Mouse (Mus musculus): ENCODE data around the gene Glo1.
"Not testable (repeated sequence)": the region's sequence is repeated elsewhere in the genome, so short reads cannot be mapped to it uniquely, and the experiment has no call there.

The Glo1 gene

DNA sequence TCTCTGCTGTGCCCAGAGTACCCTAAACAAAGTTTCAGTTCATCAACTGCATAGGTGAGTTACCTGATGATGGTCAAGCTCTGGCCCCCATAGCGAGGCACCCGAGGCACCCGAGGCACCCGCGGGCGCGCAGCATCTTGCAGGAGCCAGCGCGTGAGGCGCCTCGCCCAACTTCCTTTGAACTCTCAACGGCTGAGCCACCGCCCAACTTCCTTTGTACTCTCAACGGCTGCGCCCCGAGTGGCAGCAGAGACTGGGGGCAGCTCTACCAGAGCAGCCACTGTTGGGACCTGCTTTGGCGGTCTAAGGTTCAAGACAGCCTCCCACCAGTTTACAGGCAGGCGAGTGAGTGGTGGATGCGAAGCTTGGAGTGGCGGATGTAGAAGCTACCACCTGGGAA lies at the start of gene Glo1:
Gene Glo1, minus strand, starts transcription at position 153 of the 400 bp plus-strand sequence.
- DNase-seq (ENCODE audit: low read depth, low spot score), result not testable (repeated sequence)

DNA sequence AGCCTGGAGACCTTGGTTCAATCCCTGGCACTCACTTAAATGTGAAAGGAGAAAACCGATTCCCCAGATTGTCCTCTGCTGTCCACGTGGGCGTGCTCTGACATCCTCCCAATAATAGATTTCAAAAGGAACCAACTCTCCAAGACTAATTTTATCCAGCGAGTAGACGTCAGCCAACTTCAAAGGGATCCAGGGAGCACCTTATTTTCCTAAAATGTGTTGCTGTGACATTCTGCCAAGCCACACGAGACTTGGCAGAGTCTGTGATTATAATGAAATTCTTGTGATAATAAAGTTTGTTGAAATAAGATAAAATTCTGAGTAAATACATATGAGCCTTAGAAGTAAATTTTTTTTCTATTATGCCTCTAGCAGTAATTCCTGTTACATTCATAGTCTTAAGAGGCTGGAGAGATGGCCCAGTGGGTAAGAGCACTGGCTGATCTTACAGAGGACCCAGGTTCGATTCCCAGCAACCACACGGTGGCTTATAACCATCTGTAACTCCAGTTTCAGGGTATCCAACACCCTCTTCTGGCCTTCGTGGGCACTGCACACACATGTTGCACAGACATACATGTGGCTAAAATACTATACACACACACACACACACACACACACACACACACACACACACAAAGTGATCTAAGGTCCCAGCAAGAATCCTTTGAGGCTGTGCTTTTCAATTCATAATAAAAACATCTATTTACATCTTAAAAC lies 48.5 kb upstream of the Glo1 start:
- no peak for DNase-seq (ENCODE audit: low read depth, low spot score)

DNA sequence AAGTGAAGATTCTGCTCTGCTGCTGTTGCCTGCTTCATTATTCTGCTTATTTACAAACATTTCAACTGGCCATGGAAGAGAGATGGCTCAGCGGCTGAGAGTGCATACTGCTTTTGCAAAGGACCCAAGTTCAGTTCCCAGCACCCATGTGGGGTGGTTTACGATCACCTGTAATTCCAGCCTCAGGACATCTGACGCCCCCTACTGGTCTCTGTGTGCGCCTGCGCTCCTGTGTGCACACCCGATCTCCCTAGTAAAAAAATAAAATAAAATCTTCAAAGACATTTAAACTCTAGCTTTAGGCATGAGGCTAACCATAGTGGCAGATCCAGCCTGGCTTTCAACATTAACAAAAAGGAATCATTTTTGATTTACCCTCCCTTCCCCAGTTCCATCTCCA lies 46.4 kb upstream of the Glo1 start:
- no peak for DNase-seq (ENCODE audit: low read depth, low spot score)

DNA sequence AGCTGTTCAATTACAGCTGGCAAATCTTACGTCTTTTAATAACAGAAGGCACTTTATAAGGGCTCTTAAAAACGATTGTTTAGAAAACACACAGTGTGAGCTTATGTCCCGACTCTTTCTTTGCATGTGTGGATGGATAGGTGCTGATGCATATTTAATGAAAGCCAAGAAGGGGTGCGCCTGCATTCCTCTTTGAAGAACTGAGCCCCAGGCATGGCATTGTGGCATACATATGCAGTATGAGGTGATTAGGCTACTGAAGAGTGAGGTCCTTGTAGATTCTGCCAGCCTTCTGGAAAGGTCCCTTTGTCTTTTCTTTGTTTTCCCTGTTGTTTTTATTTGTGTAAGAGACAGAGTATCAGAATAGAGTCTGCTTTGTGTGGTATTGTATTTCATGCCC lies 45.9 kb upstream of the Glo1 start:
- no peak for DNase-seq (ENCODE audit: low read depth, low spot score)

DNA sequence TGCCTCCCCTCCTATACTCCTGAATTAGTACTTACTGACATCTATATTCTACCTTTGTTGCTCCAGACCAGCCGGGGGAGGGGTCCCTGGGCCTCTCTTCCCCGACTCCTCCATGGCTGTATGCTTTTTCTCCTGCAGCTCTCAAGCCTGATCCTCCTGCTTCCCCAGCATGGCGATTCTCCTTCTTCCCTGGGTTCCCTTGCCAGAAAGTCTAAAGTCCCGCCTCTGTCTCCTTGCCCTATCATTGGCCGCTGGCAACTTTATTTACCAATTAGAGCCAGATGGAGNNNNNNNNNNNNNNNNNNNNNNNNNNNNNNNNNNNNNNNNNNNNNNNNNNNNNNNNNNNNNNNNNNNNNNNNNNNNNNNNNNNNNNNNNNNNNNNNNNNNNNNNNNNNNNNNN lies 38.2 kb upstream of the Glo1 start:
- DNase-seq (ENCODE audit: low read depth, low spot score), result no peak

DNA sequence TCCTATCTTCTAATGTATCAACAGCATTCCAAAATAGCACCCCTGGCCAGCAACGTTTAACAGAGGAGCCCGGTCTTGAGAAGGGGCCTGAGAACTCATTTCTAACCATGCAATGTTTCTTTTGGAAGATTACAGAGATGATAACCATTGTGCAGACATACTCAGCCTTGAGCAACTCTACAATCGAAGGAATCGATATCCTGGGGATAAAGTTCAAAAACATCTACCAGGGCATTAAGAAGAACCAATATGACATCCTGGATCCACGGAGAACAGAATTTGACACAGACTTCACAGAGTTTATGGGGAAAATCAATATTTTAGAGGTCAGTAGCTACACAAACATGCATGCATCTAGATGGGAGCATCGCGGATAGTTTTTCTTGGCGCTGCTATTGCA lies 36.5 kb upstream of the Glo1 start:
- DNase-seq (ENCODE audit: low read depth, low spot score), result no peak

DNA sequence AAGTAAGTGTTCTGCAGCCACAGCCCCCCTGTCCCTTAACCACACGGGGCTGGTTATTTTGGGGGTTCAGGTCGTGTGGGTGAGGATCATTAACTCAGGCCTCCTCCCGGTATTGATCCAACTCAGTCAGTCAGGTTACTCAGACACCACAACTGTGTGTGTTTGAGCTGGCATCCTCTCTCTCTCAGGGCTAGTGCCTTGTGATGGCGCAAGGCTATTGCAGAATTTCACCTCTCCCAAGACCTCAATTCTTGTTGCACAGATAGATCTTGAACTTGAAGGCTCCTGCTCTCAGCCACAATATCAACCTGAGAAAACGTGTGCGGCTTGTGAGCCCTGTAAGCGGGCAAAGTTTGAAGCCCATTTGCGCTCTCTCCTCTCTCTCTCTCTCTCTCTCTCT lies 35.5 kb upstream of the Glo1 start:
- no peak for DNase-seq (ENCODE audit: low read depth, low spot score)

DNA sequence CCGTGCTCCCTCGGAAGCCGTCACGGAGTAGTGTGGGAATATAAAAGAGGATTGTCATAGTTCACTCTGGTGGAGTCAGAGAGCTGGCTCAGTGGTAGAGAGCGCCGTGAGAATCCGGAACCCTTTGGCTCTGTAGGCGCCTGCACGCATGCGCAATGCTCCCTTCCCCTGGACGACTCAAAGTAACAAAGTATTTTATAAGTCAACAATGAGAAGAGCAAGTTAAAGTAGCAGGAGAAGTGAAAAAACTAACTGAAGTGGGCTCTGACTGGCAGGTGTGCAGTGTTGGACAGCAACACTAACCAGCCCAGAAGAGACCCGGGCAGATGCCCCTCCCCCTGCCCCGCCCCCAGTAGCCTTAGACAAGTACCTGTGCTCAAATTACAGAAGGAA lies 31.5 kb upstream of the Glo1 start:
- no peak for DNase-seq (ENCODE audit: low read depth, low spot score)

DNA sequence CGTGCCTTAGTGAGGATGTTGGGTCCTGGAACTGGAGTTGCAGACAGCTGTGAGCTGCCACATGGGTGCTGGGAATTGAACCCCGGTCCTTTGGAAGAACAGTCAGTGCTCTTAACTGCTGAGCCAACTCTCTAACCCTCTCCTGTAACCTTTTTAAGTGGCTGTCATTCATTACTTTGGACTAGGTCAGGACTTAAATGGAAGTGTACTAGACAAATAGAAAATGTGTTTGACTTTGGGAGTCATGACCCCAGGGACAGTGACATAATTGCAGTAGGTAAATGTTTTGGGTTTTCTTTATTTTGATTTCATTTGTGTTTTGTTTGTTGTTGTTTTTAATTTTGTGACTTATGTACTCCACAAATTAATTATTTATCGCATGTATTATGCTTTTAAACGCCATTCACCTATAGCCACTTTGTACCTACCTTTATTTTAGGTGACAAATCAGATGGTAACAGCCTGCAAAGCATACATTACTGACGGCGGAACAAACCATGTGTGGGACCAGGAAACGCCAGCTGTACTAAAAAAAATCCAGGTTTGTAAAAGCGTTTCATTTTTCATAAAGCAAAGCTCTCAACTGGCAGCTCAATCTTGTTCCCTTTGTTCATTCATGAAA lies 31.0 kb upstream of the Glo1 start:
- no peak for DNase-seq (ENCODE audit: low read depth, low spot score)

DNA sequence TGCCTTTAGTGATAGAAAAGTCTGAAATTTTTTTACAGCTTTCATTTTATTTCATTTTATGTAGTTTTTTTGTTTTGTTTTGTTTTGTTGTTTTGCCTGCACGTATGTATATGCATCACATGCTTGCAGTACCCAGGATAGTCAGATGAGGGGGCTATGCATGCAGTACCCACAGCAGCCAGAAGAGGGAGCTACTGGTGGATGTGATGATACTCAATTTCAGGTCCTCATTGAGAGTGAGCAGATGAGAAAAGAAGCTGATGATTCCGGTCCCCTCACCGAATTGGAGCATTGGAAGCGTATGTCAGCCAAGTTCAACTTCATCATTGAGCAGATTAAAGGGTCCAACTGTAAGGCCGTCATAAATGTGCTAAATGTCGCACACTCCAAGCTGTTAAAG lies 26.3 kb upstream of the Glo1 start:
- no peak for DNase-seq (ENCODE audit: low read depth, low spot score)

DNA sequence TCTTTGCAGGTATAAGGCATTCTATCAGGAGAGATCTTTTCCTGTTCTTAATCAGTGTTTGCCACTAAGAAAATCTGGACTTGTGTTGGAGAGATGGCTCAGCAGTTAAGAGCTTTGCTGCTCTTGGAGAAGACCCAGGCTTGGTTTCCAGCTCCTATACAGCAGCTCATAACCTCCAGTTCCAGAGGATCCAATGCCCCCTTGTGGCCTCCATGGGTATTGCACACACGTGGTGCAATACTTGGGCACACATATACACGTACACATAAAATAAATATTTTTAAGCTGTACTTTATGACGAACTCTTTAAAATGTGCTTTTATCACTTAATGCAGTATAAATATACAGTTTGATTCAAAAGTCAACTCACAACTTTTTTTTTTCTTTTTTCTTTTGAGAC lies 22.1 kb upstream of the Glo1 start:
- DNase-seq (ENCODE audit: low read depth, low spot score), result peak; percentile 24

DNA sequence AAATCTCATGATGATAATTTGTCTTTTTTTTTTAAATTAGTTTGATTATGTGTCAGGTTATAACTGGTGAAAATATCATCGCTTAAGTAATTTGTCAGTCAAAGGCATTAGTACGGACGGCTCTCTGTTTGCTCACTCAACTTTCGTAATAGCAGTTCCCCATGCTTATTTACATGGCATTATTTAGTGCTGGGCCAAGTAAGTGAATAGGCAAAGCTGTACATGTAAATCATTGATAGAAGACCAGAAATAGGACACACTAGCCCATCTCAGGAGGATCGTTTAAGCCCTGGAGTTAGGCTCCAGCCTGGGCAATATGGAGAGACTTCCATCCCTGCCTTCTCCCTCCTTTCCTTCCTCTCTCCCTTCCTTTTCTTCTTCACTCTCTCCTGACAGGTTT lies 14.2 kb upstream of the Glo1 start:
- no peak for DNase-seq (ENCODE audit: low read depth, low spot score)

DNA sequence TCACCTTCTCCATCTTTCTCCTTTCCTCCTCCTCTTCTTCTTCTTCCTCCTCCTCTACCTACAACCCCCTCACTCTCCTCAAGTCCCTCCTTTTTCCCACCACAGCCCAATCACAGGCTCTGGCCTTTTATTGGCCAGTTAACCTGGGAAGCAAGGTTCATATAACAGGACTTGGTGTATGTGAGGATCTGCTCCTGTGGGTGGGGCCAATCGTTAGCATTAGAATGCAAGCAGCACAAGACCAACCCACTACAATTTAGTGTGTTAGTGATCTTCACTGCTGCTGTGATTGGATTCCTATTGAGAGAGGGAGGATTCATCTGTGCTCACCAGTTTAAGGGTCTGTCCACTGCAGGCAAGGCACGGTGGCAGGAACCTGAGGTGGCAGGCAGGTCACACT lies 12.3 kb upstream of the Glo1 start:
- DNase-seq (ENCODE audit: low read depth, low spot score), result no peak

DNA sequence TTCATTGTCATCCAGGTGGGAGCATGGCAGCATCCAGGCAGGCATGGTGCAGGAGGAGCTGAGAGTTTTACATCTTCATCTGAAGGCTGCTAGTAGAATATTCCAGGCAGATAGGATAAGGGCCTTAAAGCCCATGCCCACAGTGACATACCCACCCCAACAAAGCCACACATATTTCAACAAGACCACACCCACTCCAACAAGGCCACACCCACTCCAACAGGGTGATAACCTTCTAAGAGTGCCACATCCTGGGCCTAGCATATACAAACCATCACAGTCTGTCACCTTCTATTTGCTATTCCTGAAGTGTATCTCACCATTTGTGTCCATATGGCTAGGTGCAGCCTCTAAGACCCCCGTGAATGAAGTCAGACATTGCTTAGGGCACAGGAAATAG lies 11.0 kb upstream of the Glo1 start:
- no peak for DNase-seq (ENCODE audit: low read depth, low spot score)

DNA sequence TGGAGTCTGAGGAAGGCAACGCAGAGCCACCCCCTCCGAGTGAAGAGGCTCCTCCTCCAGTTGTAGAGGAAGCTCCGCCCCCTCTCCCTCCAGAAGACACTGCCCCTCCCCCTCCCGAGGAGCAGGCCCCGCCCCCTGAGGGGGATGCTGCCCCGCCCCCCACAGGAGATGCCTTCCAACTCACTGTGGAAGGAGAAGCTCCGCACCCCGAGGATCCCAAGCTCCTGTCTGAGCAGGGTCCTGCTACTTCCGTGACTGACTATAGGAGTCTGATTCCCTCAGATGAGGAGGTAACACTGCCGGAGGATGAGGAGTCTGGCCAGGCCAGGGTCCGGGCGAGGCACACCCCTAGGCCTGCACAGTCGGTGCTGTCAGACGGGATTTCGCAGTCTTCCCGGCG lies 8.7 kb upstream of the Glo1 start:
- DNase-seq (ENCODE audit: low read depth, low spot score), result no peak

DNA sequence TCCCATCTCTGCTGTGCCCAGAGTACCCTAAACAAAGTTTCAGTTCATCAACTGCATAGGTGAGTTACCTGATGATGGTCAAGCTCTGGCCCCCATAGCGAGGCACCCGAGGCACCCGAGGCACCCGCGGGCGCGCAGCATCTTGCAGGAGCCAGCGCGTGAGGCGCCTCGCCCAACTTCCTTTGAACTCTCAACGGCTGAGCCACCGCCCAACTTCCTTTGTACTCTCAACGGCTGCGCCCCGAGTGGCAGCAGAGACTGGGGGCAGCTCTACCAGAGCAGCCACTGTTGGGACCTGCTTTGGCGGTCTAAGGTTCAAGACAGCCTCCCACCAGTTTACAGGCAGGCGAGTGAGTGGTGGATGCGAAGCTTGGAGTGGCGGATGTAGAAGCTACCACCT lies 2.5 kb downstream of the Glo1 start, which contains the start of gene Dnah8:
Gene Dnah8, plus strand, starts transcription at position 223 of the 400 bp plus-strand sequence.
- DNase-seq (ENCODE audit: low read depth, low spot score), result not testable (repeated sequence)

DNA sequence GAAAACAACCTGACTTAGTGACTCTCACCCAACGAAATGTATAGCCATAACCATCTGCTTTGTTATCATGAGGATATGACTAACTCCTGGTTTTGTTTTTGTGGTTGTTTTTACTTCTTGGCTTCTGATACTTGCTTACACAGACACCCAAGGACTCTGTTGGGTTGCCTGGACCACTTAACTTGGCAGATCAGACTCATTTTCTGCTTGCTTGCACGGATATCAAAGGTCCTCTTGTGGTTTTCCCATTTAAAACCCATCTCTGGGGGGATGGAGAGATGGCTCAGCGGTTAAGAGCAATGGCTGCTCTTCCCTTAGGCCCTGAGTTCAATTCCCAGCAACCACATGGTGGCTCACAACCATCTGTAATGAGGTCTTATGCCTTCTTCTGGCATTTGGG lies 3.5 kb downstream of the Glo1 start:
- DNase-seq (ENCODE audit: low read depth, low spot score), result no peak

DNA sequence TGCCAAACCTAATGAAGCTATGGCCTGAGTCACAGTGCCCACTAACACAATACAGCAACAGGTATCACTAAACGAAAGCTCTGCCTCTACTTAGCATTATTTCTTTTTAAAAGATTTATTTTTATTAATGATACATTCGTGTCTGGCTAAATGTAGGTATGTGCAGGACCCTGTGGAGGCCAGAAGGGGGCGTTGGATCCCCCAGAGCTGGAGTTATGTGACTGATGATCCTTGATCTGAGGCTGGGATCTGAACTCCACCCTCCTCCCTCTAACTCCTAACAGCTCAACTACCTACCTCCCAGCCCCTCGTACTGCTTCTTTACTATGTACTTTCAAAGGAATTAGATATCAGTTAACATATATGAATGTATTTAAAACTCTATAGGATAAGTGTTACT lies 5.2 kb downstream of the Glo1 start:
- no peak for DNase-seq (ENCODE audit: low read depth, low spot score)

DNA sequence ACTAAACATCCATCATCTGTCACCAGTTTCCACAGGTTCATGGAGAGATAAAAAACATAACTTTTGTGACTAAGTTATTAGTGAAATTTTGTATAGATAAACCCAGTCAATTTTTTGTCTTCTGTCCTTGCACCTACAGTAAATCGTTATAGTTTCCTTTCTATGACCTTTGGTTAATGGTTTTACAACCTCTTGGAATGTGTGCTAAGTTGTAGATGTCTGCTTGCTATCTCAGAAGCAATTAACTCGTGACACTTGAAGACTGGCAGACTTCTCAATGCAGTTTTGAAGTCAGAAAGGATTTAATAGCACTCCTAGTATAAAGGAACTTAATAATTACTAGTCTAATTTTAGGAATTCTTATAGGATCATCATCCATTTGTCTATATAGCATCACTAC lies 6.1 kb downstream of the Glo1 start:
- DNase-seq (ENCODE audit: low read depth, low spot score), result no peak

DNA sequence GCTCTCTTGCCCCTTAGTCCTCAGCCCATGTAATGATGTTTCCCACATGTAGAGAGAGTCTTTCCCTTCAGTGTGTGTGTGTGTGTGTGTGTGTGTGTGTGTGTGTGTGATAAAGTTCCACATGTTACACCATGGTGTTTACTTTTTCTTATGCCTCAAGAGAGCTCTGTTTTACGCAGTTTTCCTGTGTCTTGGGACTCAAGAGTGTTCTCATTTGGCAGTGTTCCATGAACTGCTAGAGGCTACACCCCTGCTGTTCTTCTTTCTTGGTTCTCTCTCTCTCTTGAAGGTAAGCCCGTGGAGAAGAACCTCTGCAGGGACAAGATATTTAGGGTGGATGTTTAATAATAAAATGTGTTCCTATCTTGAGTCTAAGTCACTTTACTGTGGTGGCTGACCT lies 7.5 kb downstream of the Glo1 start:
- no peak for DNase-seq (ENCODE audit: low read depth, low spot score)

DNA sequence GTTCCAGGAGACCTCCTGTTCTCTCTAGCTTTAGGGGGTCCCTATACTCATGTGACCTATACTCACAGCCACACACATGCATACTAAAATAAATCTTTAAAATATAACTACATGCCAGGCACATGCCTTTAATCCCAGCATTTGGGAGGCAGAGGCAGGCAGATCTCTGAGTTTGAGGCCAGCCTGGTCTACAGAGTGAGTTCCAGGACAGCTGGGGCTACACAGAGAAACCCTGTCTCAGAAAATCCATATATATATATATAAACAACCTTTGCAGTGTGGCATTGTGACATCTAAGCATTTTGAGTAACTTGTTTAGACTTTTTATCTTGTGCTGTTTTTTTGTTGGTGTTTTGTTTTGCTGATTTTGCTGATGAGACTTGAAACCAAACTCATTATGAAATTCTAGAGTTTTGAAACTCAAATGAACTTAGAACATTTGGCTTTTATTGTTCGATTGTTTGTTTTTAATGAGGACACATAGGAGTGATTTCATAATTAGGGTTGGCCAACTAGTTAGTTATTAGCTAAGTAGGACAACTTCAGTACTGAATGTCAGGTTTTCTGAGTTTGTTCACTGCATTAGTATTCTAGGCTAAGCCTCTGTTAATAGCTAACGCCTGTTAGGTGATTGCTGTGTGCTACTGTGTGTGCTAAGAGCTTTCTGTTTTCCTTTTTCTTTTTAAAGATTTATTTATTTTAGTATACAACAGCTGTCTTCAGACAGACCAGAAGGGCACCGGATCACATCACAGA lies 8.4 kb downstream of the Glo1 start:
- no peak for DNase-seq (ENCODE audit: low read depth, low spot score)

DNA sequence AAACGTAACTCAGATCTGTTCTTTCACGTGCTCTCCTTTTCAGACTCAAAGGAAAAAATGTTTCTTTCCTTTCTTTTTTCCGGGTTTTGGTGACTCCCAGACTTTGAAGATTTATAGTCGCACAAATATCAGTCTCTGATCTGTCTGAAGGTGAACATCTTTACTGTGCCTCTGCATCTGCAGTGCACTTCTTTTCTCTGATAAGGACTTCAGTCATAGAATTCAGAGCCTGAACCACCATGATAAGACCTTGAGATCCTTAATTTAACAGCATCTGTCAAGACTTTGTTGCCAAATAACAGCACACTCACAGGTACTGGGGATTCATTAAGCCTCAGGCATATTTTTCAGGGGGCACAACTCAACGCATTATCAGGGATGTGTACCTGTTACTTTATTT lies 10.5 kb downstream of the Glo1 start:
- no peak for DNase-seq (ENCODE audit: low read depth, low spot score)

DNA sequence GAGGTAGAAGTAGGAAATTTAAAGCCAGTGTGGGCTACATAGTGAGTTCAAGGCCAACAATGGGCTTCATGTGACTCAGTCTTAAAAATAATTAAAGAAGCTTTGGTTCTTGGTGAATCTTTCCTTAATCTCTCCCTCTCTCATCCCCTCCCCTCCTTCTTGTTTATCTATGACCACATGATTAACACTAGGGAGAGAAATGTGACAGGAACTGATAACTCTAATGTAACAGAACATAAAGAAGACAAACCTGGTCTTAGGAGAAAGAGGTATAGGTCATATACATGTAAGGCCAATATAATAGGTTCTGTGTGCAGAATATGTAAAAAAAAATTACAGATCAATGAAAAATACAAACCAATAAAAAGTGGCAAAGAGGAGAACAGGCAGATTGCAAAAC lies 13.3 kb downstream of the Glo1 start:
- peak; percentile 64 for DNase-seq (ENCODE audit: low read depth, low spot score)

Data from c-Kit-negative CD71-positive TER-119-positive erythroid progenitor cells, embryonic 14.5 days (primary cell).